Mouse (Mus musculus): ENCODE measurements at regions not wholly inside any gene's neighbourhood (a gene's known extent, or its start where the extent isn't known, plus 50 kb on each side); places are given as distances from the start of the nearest gene placed in this dataset.

- intact Hi-C loops (cut with DNase I) = loop anchor here (5.0 kb wide), 1 partner anchor 1651 kb away; no protein-coding TSS in a partner anchor
- peak; percentile 61 to 73 for DNase-seq (ENCODE audit: extremely low spot score in 1 of 2, low spot score in 2 of 2)
Observed at GRCm38 (mm10) chrX:68313486-68313885, 364.9 kb upstream of the Fmr1 start.

Measured in left cerebral cortex, postnatal 10 days (tissue).